Mouse (Mus musculus): Measurements from ENCODE around the gene Atcay. TPM values are rescaled to one million over a fixed set of nuclear protein-coding genes. Genes with fewer than 3 reads are reported as not detected.

The Atcay gene
- total RNA-seq, 4 experiments from 2014 or later: not detected

Small RNA genes lying within 50 kb of the gene (microRNA-seq; reads per million reads assigned to microRNA genes)
- 31.6 reads per million, percentile 31 among the genes with 10 or more reads in this experiment for gene Mir3057

Other genes with a start within 250 kb of the Atcay start
- gene Gng7, start 215.9 kb downstream of the Atcay start, total RNA-seq (2022): 1 to 10 TPM; 1.1 to 2.7 (median 1.7) TPM
- gene Diras1, start 205.2 kb downstream of the Atcay start, total RNA-seq (2022): under 1 TPM in 1 of 4 experiments, not detected in 3; 0.24 TPM
- 10 to 100 TPM; 12.9 to 15.3 (median 13.9) TPM for gene Slc39a3, start 193.4 kb downstream of the Atcay start, total RNA-seq (2022)
- gene Sgta, start 170.7 kb downstream of the Atcay start, total RNA-seq (2022): 100 to 1,000 TPM in 3 of 4 experiments, 10 to 100 TPM in 1; 99.1 to 108 (median 105) TPM
- gene Thop1, start 160.8 kb downstream of the Atcay start, total RNA-seq (2022): 10 to 100 TPM; 21.7 to 24.1 (median 22.9) TPM
- gene Creb3l3, start 132.0 kb downstream of the Atcay start, total RNA-seq (2022): under 1 TPM in 1 of 4 experiments, not detected in 3; 0.44 TPM
- 100 to 1,000 TPM; 197 to 233 (median 208) TPM for gene Map2k2, start 124.9 kb downstream of the Atcay start, total RNA-seq (2022)
- gene Zbtb7a, start 95.6 kb downstream of the Atcay start, total RNA-seq (2022): 10 to 100 TPM; 24.8 to 28.9 (median 25.5) TPM
- gene Pias4, start 62.9 kb downstream of the Atcay start, total RNA-seq (2022): 10 to 100 TPM; 14.0 to 19.0 (median 16.2) TPM
- 1,000 to 10,000 TPM; 1,293 to 1,550 (median 1,345) TPM for gene Eef2, start 54.2 kb downstream of the Atcay start, total RNA-seq (2022)
- 10 to 100 TPM; 25.2 to 31.5 (median 27.3) TPM for gene Dapk3, start 47.8 kb downstream of the Atcay start, total RNA-seq (2022)
- gene 4930442H23Rik, start 47.0 kb downstream of the Atcay start, total RNA-seq (2022): not detected
- 100 to 1,000 TPM in 1 of 4 experiments, 10 to 100 TPM in 3; 15.3 to 106 (median 44.7) TPM for gene Nmrk2, start 28.8 kb downstream of the Atcay start, total RNA-seq (2022)
- 1 to 10 TPM; 1.8 to 2.7 (median 2.1) TPM for gene Zfr2, start 2.3 kb upstream of the Atcay start, total RNA-seq (2022)
- under 1 TPM in 2 of 4 experiments, not detected in 2; 0.31 TPM for gene Matk, start 22.1 kb upstream of the Atcay start, total RNA-seq (2022)
- 100 to 1,000 TPM in 3 of 4 experiments, 10 to 100 TPM in 1; 96.1 to 111 (median 102) TPM for gene Mrpl54, start 36.1 kb upstream of the Atcay start, total RNA-seq (2022)
- 100 to 1,000 TPM in 2 of 4 experiments, 10 to 100 TPM in 2; 94.6 to 106 (median 98.8) TPM for gene Apba3, start 36.1 kb upstream of the Atcay start, total RNA-seq (2022)
- not detected for gene Tjp3, start 60.7 kb upstream of the Atcay start, total RNA-seq (2022)
- gene Pip5k1c, start 62.1 kb upstream of the Atcay start, total RNA-seq (2022): 10 to 100 TPM; 18.5 to 22.8 (median 21.9) TPM
- 10 to 100 TPM in 1 of 4 experiments, 1 to 10 TPM in 3; 9.4 to 11.3 (median 9.8) TPM for gene Cactin, start 90.3 kb upstream of the Atcay start, total RNA-seq (2022)
- under 1 TPM; 0.12 to 0.36 (median 0.19) TPM for gene Tbxa2r, start 97.9 kb upstream of the Atcay start, total RNA-seq (2022)
- gene Gipc3, start 112.4 kb upstream of the Atcay start, total RNA-seq (2022): 1 to 10 TPM in 1 of 4 experiments, under 1 TPM in 3; 0.46 to 1.2 (median 0.73) TPM
- gene Hmg20b, start 119.6 kb upstream of the Atcay start, total RNA-seq (2022): 10 to 100 TPM; 16.9 to 22.8 (median 21.1) TPM
- gene Mfsd12, start 126.7 kb upstream of the Atcay start, total RNA-seq (2022): 1 to 10 TPM; 1.7 to 3.1 (median 2.1) TPM
- under 1 TPM; 0.22 to 0.68 (median 0.60) TPM for gene 4930404N11Rik, start 135.0 kb upstream of the Atcay start, total RNA-seq (2022)
- 10 to 100 TPM; 14.8 to 18.5 (median 16.6) TPM for gene Fzr1, start 147.7 kb upstream of the Atcay start, total RNA-seq (2022)
- gene Dohh, start 153.6 kb upstream of the Atcay start, total RNA-seq (2022): 10 to 100 TPM; 46.5 to 50.1 (median 47.4) TPM
- gene Gm48551, start 153.6 kb upstream of the Atcay start, total RNA-seq (2022): 1 to 10 TPM in 2 of 4 experiments, under 1 TPM in 2; 0.59 to 1.8 (median 1.1) TPM
- gene Gm48552, start 158.2 kb upstream of the Atcay start, total RNA-seq (2022): 1 to 10 TPM in 2 of 4 experiments, under 1 TPM in 1, not detected in 1; 0.43 to 1.1 (median 1.1) TPM
- gene Smim24, start 162.2 kb upstream of the Atcay start, total RNA-seq (2022): not detected
- gene Nfic, start 224.8 kb upstream of the Atcay start, total RNA-seq (2022): 100 to 1,000 TPM; 223 to 267 (median 235) TPM

Measured in gastrocnemius, adult 8-10 months (tissue).